14 mouse cellular contexts compared by ENCODE assay signal in genomic region chr1:35390371-35390770, GRCm38 (mm10).
"Had no signal": no experiment of that assay in that cellular context is flagged by ENCODE, and none has a peak within 500 bp of the region (broad histone marks: within the 10 kb centered on the region; RNA-seq: fewer than 3 reads in every experiment).

No protein-coding gene starts in this region.

- H3K27ac ChIP-seq: liver, embryonic 14.5 days; midbrain, embryonic 15.5 days had no signal

- H3K4me3 ChIP-seq: midbrain, embryonic 13.5 days; midbrain, embryonic 15.5 days had no signal

- H3K9ac ChIP-seq: liver, embryonic 14.5 days; lung, embryonic 14.5 days; midbrain, embryonic 13.5 days; midbrain, embryonic 15.5 days had no signal

- H3K9me3 ChIP-seq: midbrain, embryonic 13.5 days; midbrain, embryonic 15.5 days had no signal

- H3K36me3 ChIP-seq: midbrain, embryonic 13.5 days; midbrain, embryonic 15.5 days had no signal

- H3K27me3 ChIP-seq: midbrain, embryonic 13.5 days; midbrain, embryonic 15.5 days had no signal

- H3K4me2 ChIP-seq: lung, embryonic 14.5 days; midbrain, embryonic 11.5 days; midbrain, embryonic 13.5 days; midbrain, embryonic 15.5 days had no signal

- DNase-seq: lung, adult 18-20 months; lung, embryonic 14.5 days; lung, postnatal 10 days; lung, postnatal 4 days; right cerebral cortex, postnatal 25 days; right cerebral cortex, postnatal 4 days; spleen, adult 18-20 months; thymus, adult 18-20 months; thymus, postnatal 14 days; thymus, postnatal 36 days had no signal
